Mouse (Mus musculus) heart, adult 18-20 months (tissue): Measurements from ENCODE around the gene Cacng6. TPM values are rescaled to one million over a fixed set of nuclear protein-coding genes. Genes with fewer than 3 reads are reported as not detected.
A peak's percentile ranks its signal among the peaks of the same experiment; 100 is the strongest.

Experiments
- DNase-seq, 2 experiments: peaks; one replicate each; pipeline ENCODE4 v3.0.0; 2021 to 2022; ENCODE audit warnings: mixed read lengths in 1 of 2
- total RNA-seq, 2 experiments: library from RNA; stranded (reverse); gene quantifications; 2 replicates each; pipeline ENCODE4 v1.2.3; 2021

Cacng6 gene
- total RNA-seq, 2 experiments from 2014 or later, result 1.5 to 2.0 TPM

DNA sequence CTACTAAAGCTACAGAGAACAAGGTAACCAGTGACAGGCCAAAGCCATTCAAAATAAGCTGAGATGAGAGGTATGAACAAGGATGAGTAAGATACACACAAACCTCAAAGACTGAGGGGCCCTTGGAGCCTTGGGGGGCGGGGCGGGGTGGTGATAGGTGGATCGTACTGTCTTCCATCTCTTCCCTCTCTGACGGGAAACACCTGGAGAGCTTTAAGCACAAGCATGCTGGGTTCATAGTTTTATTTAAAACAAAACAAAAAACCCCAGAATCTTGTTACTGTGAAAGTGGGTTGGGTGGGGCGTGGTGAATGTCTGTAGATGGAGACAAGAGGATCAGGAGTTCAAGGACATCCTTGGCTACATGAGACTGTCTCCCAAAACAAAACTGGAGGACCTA, 3.5 kb upstream of the Cacng6 start:
- no peak for DNase-seq

DNA sequence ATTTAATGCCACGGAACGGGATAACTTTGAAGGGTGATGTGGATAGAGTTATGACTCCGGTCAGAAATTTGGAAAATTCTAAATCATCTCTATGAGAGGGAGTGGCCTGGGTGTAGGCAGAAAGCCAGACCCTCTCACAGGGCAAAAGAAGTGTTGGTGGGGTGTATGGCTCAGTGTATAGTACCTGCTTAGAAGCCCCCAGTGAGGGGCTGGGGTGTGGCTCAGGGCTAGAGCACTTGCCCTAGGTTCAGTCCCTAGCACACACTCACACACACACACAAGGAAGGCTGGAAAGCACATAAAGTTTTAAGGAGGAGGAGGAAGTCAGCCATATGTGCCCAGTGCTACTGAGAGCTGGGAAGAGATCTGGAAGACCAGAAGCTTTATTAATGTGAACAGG, 2.7 kb upstream of the Cacng6 start:
- no peak for DNase-seq

DNA sequence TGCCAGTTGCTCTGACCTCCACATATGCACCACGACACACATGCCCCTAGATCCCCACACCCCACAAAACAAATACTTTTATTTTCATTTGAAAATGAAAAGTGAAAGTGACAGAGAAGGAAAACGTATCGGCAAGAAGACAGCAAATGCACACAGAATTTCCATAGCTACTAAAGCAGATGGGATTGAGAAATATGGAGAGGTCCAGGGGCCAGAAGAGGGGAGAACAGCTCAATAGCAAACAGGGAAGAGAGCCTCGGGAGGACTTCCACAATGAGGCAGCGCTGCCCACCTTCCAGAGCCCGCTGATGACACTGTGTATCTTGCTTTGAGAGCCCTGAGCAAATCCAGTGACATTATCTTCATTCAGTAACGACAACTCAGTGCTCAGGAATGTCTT, 1.9 kb upstream of the Cacng6 start:
- DNase-seq, result no peak

DNA sequence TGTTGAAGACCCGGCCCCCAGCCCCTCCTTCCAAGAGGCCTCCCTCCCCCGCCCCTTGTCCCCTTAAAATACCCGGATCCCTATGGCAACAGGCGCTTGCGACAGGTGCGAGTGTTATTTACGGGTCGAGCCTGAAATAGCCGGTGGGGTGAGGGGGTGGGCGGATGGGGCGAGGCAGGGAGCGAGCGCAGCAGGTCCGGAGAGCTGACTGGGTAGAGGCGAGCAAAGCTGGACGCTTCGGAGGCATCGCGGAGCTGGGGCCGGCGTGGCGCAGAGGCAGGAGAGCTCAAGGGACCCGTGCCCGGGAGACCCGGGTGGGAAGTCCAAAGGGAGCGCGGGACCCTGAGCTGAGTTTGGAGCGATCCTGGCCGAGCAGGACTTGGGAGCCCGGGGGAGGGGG, 565 bp upstream of the Cacng6 start:
- no peak for DNase-seq

DNA sequence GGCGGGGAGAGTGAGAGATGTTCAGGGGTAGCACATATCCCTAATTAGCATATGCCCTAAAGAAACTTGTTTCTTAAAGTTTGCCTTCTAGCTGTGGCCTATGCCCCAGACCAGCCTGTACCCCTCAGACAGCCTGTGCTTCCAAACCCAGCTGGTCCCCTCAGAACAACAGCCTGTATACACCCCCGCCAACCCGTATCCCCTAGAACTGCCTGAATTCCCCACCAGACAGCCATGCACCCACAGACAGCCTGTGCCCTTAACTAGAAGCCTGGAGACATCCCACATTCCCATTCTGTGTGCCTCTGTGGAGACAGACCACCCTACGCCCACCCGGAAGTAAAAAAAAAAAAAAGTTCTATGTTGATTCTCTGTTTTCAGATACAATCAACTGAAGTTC, 1.1 kb downstream of the Cacng6 start:
- no peak for DNase-seq

DNA sequence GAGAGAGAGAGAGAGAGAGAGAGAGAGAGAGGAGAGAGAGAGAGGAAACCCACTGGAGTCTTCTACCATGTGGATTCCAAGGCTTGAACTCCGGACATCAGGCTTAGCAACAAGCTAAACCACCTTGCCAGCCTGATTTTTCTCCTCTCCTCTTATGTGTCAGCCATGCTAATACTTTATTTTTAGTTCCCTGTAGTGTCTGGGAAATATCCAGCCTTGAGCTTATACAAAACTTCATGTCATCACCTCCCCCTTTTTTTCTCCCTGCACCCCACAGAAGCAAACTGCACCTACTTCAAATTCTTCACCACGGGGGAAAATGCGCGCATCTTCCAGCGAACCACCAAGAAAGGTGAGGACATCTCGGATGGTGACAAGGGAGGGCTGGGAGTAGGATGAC, 6.2 kb downstream of the Cacng6 start:
- no peak for DNase-seq

DNA sequence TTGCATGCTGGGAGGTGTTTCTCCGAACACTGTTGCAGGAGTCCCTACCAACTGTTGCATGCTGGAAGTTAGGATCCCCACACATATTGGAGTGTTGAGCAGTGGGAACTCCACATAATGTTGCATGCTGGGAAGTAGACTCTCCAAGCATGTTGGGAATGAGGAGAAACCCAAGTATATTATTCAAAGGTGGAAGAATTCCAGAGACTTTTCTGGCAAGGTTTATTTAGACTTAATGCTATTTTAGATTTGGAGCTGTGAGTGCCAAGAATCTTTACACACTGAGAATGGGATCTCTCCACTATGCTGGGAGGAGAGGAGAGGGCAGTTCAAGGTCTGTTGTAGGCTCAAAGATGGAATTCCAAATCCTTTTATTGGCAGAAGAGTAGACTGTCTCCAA, 8.1 kb downstream of the Cacng6 start:
- no peak for DNase-seq

DNA sequence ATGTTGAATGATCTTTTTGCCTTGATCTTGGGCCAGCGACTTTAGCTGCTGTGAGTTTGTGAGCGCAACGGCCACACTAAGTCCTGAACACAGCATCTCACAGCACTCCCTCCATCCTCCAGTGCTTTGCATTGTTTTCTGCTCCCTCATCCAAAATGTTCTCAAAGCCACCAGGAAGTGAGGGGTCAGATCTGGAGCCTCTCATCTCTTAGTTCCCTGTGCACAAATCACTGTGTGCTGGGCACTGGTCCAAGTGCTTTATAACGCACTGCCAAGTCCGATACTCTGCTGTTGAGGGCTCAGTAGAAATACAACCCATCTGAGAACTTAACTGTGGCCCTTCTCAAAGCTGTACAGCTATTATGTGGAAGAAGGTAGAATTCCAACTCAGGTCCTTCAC, 13.9 kb downstream of the Cacng6 start:
- DNase-seq, result peak in 1 of 2 experiments; percentile 12

DNA sequence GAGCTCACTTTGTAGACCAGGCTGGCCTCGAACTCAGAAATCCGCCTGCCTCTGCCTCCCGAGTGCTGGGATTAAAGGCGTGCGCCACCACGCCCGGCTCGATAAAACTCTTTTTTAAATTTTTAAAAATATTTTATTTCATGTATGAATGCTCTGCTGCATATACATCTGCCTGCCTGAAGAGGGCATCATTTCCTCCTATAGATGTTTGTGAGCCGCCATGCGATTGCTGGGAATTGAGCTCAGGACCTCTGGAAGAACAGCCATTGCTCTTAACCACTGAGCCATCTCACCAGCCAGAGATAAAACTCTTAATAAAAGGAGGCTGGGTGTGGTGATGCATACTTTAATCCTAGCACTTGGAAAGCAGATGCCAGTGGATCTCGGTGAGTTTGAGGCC, 16.0 kb downstream of the Cacng6 start:
- no peak for DNase-seq

DNA sequence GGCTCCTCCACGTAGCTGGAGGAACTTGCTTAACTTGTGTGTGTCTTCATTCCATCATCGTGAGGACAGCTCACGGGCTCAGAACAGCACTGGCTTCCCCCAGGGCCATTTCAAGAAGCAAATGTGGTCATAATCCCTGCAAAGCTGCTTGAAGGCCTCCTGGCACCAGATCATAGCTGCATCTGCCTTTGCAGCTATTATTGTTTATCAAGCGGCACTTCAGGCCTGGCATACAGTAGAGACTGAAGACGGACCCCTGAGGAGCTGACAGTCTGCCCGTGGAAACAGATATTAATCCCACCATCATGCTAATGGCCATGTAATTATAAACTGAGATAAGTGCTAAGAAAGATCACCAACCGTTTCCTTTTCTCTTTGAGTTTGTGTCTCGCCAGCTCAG, 16.5 kb downstream of the Cacng6 start:
- DNase-seq, result no peak

DNA sequence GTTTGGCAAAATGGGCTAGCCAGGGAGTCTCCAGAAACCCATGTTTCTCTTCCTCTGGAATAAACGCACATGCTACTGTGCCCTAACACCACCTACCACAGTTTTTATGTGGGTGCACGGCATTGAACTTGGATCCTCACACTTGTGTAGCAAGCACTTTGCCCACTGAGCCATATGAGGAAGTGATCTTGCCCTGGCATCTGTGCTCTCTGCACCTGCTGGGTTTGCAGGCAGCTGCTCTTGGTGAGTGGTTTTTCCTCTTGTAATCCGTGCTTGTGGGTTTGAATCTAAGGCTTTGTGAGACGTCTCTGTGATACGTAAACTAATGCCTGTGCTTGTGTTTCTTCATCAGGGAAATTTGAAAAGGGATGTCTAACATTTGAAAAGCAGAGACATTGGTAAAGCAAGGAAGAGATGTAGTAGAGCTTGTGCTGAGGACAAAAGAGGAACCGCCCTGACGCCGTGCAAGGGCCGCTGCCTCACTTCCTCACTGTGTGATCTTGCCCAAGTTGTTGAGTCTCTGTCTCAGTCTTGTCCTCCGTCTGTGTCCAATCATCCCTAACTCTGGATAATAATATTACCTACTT, 18.6 kb downstream of the Cacng6 start:
- peak in 1 of 2 experiments; percentile 25 for DNase-seq

DNA sequence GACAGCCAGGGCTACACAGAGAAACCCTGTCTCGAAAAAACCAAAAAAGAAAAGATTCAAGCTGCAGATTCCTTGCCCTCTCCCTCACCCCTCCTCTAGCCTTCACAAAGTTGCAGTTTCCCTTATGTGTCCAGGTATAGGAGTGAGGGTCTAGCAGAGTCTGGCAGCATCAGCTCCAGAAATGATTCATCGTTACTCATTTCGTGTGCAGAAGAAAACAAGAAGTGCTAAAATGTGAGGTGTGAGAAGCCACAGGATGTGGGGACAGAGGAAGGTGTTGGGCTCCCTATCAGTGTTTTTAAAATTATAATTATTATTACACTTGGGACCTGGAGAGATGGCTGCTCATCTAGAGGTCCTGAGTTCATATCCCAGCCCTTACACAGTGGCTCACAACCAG, 20.7 kb downstream of the Cacng6 start:
- no peak for DNase-seq

DNA sequence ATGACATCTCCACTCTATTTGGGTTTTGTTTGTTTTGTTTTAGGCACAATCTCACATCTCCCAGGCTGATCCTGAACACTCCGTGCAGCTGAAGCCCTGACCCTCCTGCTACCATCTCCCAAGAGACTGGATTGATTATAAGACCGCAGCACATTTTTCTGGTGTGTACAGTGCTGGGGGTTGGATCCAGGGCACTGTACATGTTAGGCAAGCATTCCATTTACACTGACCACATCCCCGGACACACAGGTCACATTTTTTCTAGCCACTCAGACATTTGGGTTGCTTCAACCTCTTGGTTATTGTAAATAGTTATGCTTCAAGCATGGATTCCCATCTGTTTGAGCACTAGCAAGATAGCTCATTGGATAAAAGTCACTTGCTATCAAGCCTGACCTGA, 22.6 kb downstream of the Cacng6 start:
- DNase-seq, result no peak

DNA sequence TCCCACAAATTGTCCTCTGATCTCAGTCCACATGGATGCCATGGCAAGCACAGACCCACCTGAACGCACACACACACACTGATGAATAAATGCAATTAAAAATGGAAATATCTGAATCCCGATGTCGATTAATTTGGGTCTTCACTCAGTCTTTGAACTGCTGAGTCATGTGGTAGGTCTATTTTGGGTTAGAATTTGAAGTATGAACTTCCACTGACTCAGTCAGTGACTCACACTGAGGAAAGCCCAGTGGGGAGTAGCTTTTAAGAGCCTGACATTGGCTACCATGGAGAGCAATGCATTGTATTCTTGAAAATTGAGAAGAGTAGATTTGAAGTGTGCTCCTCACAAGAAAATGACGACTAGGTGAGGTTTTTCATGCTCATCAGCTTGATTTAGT, 23.0 kb downstream of the Cacng6 start:
- no peak for DNase-seq

DNA sequence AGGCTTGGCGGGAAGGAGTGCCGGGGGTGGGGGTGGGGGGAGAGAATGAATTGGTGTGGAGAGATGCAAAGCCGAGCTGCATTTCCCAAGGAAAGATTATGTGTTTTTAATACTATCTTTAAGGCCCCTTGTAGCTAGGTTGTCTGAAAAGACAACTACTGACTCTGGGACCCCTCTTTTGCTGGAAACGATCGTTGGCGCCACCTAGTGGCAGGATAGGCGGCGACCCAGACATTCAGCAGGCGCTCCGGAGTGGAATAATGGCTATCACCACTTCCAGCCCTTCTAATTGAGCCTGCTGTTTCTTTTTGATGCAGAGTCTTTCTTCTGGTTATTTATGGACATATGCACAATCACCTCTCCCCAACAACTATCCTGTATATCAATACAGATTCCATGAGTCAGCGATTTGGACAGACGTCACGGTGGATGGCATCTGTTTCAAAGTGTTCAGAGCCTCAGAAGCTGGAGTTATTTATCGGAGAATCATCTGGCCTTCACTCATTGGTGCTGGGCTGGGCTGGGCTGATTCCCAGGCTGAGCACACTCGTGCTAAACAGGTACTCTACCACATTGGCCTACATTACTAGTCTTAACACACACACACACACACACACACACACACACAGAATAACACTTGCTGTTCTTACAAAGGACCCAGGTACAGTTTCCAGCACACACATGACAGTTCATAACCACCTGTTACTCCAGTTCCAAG, 24.9 kb downstream of the Cacng6 start:
- peak; percentile 41 to 86 for DNase-seq

DNA sequence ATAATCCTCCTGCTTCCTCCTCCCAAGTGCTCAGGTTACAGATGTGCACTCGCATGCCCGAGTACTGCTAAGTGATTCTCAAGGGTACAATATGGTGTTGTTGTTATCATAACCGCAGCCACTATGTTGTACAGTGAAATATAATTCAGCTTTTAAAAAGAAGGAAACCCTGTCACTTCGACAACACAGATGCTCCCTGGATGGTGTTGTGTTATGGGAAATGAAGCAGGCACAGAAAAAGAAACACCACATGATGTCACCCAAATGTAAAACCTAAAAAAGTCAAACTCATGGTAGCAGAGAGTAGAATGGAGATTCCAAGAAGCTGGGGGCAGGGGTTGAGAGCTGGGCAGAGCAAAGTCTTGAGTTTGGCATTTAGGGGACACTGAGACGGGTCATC, 26.7 kb downstream of the Cacng6 start:
- DNase-seq, result no peak

DNA sequence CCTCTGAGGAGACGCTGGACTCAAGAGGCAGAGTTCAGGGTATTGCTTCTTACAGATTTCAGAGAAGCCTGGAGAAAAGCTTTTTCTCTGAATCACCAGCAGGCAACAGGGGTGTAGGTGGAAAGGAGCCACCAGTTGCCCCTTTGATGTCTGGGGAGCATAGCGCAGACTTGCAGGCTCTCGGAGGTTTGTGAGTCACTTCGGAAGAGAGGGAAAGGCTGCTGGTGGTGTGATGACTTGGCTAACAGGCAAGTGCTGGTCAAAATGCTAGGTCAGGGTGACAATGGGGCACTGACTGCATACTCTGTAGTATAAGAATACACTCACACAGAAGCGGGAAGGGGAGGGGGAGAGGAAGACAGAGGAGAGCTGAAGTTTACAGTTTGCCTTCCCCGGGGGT, 27.2 kb downstream of the Cacng6 start:
- DNase-seq, result no peak

DNA sequence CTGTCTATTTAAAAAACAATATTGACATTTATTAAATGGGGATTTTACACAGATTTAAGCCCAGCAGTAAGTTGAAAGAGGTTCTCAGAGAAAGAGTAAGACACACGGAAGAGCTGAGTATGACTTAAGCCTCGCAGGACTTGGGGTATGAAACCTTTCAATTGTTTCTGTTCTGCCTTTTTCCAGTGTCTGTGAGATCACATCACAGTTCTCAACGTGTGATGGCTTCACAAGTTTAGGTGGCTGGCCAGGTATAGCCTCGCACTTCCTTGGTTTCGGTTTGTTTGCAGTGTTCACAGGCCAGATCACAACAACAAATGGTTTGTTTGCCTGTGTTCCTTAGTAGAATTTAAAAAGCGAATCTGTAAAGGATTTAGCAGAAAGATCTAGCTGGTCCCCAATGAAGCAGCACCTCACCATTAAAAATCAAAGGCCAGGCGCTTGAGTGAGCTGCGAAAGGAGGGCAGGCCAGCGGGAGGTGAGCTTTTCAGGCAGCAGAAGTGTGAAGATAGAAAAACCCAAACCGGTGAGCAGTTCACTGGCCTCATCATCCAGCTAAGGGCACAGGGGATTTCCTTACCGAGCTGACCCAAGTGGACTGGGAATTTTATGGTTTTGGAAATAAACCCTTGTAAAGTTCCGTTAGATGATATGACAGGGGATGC, 29.0 kb downstream of the Cacng6 start:
- DNase-seq, result no peak

DNA sequence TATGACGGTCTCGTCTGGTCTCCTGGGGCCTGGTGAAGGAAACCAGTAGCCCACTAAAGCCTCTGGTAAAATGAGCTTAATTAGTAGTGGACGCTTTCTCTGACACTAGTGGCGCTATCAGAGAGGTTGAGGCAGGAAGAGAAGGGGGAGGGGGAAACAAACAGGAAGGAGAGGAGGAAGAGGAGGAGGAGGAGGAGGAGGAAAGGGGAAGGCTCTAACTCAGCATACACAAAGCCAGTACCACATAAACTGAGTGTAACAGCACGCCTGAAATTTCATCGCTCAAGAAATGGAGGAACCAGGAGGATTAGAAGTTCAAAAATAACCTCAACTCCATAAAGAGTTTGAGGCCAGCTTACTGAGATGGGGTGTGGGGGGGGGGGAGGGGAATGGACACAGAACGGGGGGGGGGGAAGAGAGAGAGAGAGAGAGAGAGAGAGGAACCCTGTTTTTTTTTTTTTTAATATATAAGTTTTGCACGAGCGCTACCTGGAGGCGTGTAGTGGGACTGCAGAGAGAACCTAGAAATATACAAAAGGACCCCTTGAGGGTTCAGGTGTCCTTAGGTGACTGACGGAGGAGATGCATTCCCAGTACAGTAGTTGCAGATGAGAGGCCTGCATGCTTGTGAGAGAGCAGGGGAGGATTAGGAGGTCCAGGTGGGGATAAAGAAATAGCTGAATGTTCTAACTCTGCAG, 29.6 kb downstream of the Cacng6 start:
- no peak for DNase-seq

DNA sequence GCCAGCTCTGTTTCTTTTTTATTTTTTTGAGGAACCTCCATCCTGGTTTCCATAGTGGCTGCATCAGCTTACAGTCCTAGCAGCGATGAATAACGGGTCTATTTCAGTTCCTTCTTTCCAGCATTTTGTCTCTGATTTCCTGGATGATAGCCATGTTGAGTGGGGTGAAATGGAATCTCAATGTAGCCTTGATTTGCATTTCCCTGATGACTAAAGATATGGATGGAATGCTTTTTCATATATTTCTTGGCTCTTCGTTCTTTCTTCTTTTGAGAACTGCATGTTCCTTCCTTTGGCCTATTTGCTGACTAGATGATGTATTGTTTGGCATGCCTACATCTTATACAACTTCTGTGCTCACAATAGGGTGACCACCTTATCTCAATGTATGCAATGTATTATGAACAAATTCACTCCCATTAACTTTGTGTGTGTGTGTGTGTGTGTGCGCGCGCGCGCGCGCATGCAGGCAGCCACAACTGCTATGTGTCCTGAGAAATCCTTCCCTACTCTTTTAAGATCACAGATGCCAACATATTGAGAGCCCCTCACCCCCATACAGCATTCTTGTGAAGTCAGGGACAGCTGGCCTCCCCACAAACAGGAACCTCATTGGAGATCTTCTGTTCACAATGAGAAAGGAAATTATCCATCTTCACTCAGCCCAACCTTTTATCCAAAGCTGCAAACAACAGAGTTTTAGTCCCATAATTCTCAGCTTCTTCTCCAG, 33.3 kb downstream of the Cacng6 start:
- no peak for DNase-seq

DNA sequence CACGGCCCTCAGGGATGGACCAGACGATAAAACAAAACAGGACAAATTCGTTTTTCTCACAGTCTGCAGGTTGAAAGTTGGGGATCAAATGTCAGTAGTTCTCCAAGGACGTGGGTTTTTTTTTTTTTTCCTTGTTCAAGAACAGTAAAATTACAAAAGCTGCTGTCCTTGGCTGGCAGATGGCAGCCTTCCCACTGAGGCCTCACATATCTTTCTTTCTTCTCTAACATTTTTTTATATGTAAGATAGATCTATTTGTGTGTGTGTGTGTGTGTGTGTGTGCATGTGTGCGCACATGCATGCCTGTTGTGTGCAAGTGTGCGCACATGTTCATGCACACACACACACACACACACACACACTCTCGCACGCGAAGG, 33.8 kb downstream of the Cacng6 start:
- DNase-seq, result no peak

DNA sequence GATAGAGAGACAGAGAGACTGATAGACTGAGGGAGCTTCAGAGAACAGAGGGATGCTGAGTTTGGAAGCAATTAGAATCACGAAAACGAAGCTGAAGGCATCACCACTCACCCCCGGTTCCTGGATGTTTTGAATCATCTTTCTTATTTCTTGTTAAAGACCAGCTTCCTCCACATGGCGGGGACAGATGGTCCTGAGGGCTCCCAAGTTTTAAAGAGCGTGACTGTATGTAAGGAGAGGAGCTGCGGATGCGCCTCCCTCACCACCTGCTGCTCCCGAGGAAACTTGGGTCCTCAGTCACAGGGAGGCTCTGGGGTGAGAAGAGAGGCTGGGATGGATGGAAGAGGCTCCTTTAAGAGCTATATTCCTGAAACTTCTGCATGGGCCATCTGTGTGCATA, 36.3 kb downstream of the Cacng6 start:
- DNase-seq, result no peak

DNA sequence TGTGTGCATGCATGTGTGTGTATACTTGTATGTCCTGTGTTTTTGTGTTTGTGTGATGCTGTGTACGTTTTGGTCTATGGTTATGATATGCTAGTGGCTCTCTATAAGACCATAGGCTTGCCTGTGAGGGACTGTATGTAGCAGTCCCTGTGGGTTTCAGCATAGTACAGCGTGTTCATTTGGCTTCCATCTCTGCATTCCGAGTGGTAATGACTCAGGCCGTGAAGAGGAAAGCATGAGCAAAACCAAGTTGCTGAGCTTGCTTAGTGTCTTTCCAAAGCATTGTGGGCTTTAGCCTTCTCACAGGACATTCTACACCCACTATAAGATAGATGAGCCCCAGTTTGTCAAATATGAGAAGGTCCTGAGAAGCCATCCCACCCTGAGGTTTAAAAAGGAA, 39.3 kb downstream of the Cacng6 start:
- peak in 1 of 2 experiments; percentile 7 for DNase-seq
